Mouse (Mus musculus): Measurements from ENCODE around the gene Gm21719. TPM values are rescaled to one million over a fixed set of nuclear protein-coding genes. Genes with fewer than 3 reads are reported as not detected.
"Not testable (repeated sequence)": the region's sequence is repeated elsewhere in the genome, so short reads cannot be mapped to it uniquely, and the experiment has no call there.

Gene Gm21719
- total RNA-seq (2014; rRNA removed) = not detected in 2 replicates
- polyA plus RNA-seq (2015; fragmentation: Nextera tagmentation; extraction: Ambion mirVana) = not detected in 2 replicates

GRCm38 (mm10) chrY:6682772-6683171 is at the start of gene Gm21719:
Gene Gm21719 (minus strand): TSS chrY:6682872.
- H3K4me3 ChIP-seq (ENCODE audit: low read length); ATAC-seq; H3K9me3 ChIP-seq (ENCODE audit: low read length); DNase-seq (ENCODE audit: low spot score); H3K27ac ChIP-seq; H3K9ac ChIP-seq (replicated peaks; ENCODE audit: low read length); H3K4me1 ChIP-seq (ENCODE audit: insufficient read depth, low read length); H3K36me3 ChIP-seq (ENCODE audit: insufficient read depth, low read length); H3K4me2 ChIP-seq (ENCODE audit: low read depth, low read length); H3K27me3 ChIP-seq (ENCODE audit: insufficient read depth, low read length): not testable (repeated sequence)
- WGBS = no CpG with 5 or more reads among the region's 1 CpGs

Other genes starting within 250 kb of the Gm21719 start
- not detected in 2 replicates for gene Gm28919, start 99.3 kb downstream of the Gm21719 start, total RNA-seq (2014; rRNA removed)
- not detected in 2 replicates for gene Gm28919, start 99.3 kb downstream of the Gm21719 start, polyA plus RNA-seq (2015; fragmentation: Nextera tagmentation; extraction: Ambion mirVana)
- not detected in 2 replicates for gene Gm20830, start 235.4 kb upstream of the Gm21719 start, total RNA-seq (2014; rRNA removed)
- gene Gm20830, start 235.4 kb upstream of the Gm21719 start, polyA plus RNA-seq (2015; fragmentation: Nextera tagmentation; extraction: Ambion mirVana) = not detected in 2 replicates

Data from hindbrain, postnatal 0 days (tissue).